Mouse (Mus musculus): ENCODE measurements around the gene Pappa.

DNA sequence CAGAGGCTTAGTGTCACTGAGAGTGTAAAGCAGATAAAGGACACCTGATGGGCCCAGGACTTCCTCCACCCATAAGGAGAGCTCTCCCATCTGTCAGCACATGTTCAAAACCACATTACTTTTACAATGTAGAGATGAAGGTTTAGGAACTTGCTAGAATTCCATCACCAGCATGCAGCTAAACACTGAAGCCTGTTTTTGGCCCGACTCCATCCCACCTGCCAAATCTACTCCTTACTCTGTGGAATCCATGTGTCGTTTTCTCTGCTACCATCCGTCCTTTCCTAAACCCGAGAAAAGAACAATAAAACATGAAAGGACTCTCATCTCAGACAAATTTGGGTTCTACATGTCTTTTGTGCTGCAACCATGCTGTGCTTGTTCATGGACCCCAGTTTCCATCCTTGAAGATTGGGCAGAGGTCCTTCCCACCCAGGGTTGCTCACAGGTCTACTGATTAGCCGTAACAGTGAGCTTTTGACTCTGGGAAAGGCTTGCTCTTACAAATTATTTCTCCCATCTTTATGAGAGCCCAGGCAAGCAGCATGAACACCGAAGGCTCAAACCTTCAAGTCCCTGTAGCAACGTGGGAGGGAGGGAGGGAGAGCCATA lies 172.5 kb downstream of the Pappa start:
- no peak for TF ChIP-seq CTCF (IDR thresholded peaks at IDR 0.05 in 2 of 3, conservative IDR thresholded peaks at IDR 0.05 in 1 of 3; ENCODE audit: control insufficient read depth in 1 of 3, insufficient read depth in 1 of 3, low read depth in 2 of 3, low read length in 3 of 3, poor library complexity in 1 of 3, severe bottlenecking in 1 of 3)
- no peak for TF ChIP-seq EP300 (IDR thresholded peaks at IDR 0.05; ENCODE audit: low read depth in 1 of 2, low read length in 2 of 2)
- TF ChIP-seq UBTF (IDR thresholded peaks at IDR 0.05; ENCODE audit: borderline replicate concordance, insufficient read depth, low read depth, low read length) = no peak
- TF ChIP-seq POLR2A (IDR thresholded peaks at IDR 0.05; ENCODE audit: control insufficient read depth in 1 of 2, insufficient read depth in 1 of 2, low read depth in 1 of 2, low read length in 2 of 2, poor library complexity in 1 of 2) = no peak
- TF ChIP-seq NELFE (IDR thresholded peaks at IDR 0.05; ENCODE audit: low read depth, low read length) = no peak
- no peak for TF ChIP-seq KAT2A (conservative IDR thresholded peaks at IDR 0.05; ENCODE audit: low read depth, low read length)
